Mouse (Mus musculus): ENCODE measurements around the gene Ncoa1.

GRCm38 (mm10) chr12:4407085-4407484, 69.9 kb downstream of the Ncoa1 start:
- no peak for TF ChIP-seq CTCF (IDR thresholded peaks at IDR 0.05; ENCODE audit: low read depth)
- no peak for TF ChIP-seq EP300 (IDR thresholded peaks at IDR 0.05; ENCODE audit: low read depth)

Measured in liver, embryonic 14.5 days (tissue).